Mouse (Mus musculus) thymus, postnatal 10 days (tissue): Measurements from ENCODE around the gene Lrp10.

Experiments used
- DNase-seq, 2 experiments: peaks; one replicate each; pipeline ENCODE4 v3.0.0; 2021; ENCODE audit warnings: low spot score in 2 of 2

Gene Lrp10

GRCm38 (mm10) chr14:54463959-54464292, at the start of gene Lrp10:
Gene Lrp10 (plus strand): TSS chr14:54464137.
- DNase-seq: peak; percentile 89 to 95

- DNase-seq: no peak
These were observed 48.5 kb upstream of the Lrp10 start for GRCm38 (mm10) chr14:54415241-54416020.

- DNase-seq: no peak
These were observed 47.6 kb upstream of the Lrp10 start for GRCm38 (mm10) chr14:54416229-54416775.

- no peak for DNase-seq
These were observed 47.1 kb upstream of the Lrp10 start for GRCm38 (mm10) chr14:54416830-54417229.

- DNase-seq: no peak
These were observed 46.3 kb upstream of the Lrp10 start, which contains the start of gene Slc7a7 for GRCm38 (mm10) chr14:54417623-54418081. Gene Slc7a7 (minus strand): TSS chr14:54417780.

- DNase-seq: no peak
These were observed 42.9 kb upstream of the Lrp10 start for GRCm38 (mm10) chr14:54421014-54421413.

GRCm38 (mm10) chr14:54423406-54423805, 40.5 kb upstream of the Lrp10 start:
- DNase-seq: peak in 1 of 2 experiments; percentile 41

GRCm38 (mm10) chr14:54424634-54425033, 39.3 kb upstream of the Lrp10 start:
- DNase-seq: no peak

GRCm38 (mm10) chr14:54425540-54425939, 38.4 kb upstream of the Lrp10 start:
- no peak for DNase-seq

GRCm38 (mm10) chr14:54426003-54426688, 37.8 kb upstream of the Lrp10 start:
- DNase-seq: no peak

GRCm38 (mm10) chr14:54426689-54427398, 37.1 kb upstream of the Lrp10 start, which contains the start of gene Mrpl52:
Gene Mrpl52 (plus strand): TSS chr14:54426909.
- peak; percentile 82 to 86 for DNase-seq

GRCm38 (mm10) chr14:54427696-54428095, 36.2 kb upstream of the Lrp10 start:
- no peak for DNase-seq

- DNase-seq: no peak
These were observed 35.5 kb upstream of the Lrp10 start for GRCm38 (mm10) chr14:54428421-54428820.

- DNase-seq: no peak
These were observed 34.4 kb upstream of the Lrp10 start for GRCm38 (mm10) chr14:54429332-54430093.

GRCm38 (mm10) chr14:54430406-54431145, 33.4 kb upstream of the Lrp10 start:
- DNase-seq: no peak

GRCm38 (mm10) chr14:54431334-54432077, 32.4 kb upstream of the Lrp10 start, which contains the start of gene Mmp14:
Gene Mmp14 (plus strand): TSS chr14:54431612.
- DNase-seq: peak in 1 of 2 experiments; percentile 40

- DNase-seq: peak in 1 of 2 experiments; percentile 38
These were observed 31.7 kb upstream of the Lrp10 start for GRCm38 (mm10) chr14:54432078-54432836.

GRCm38 (mm10) chr14:54432837-54433830, 30.8 kb upstream of the Lrp10 start:
- no peak for DNase-seq
